Mouse (Mus musculus) lung, postnatal 0 days (tissue): ENCODE results near the gene Lrrc27.

ENCODE experiments used
- CTCF ChIP-seq: IDR thresholded peaks from 2 replicates; pipeline ENCODE4 v1.5.1; 2016; ENCODE audit warnings: antibody characterized with exemption, mild to moderate bottlenecking
- EP300 ChIP-seq: IDR thresholded peaks from 2 replicates; pipeline ENCODE4 v1.6.1; 2016; ENCODE audit warnings: antibody characterized with exemption, mild to moderate bottlenecking, control low read depth

DNA sequence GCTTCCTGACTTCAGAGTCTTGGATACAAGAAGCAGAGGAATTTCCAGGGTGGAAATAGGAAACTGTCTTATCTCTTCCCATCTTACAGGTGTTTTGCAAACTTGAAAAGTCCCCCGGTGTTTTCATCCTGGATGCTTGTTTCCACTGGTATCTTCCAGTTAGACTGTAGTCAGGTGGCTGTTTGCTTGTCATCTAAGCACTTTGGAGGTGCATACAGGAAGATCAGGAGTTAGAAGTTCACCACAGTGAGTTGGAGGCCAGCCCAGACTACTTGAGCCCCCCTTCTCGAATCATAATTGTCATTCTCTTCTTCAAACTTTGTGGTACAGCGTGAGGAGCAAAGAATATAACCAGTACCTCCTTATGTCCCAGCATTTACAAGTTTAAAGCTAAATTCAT lies 1.4 kb downstream of the Lrrc27 start:
- TF ChIP-seq EP300 (no peak), CTCF (no peak)
